Mouse (Mus musculus) intestine, postnatal 0 days (tissue): ENCODE results near the gene Fgfr2. TPM values are rescaled to one million over a fixed set of nuclear protein-coding genes. Genes with fewer than 3 reads are reported as not detected.

Experiments
- ATAC-seq: fragments of 200-750 bp; cut with Nextera tagmentation; 2 replicates; pipeline ENCODE4 v1.8.0; 2017; ENCODE audit warnings: mild to moderate bottlenecking, moderate TSS enrichment, moderate library complexity
- H3K27ac ChIP-seq: fragments of 300-500 bp; sonication (generic); 2 replicates; pipeline ENCODE4 v1.5.1; 2014; ENCODE audit warnings: mild to moderate bottlenecking, low read depth, low read length, moderate library complexity
- H3K27me3 ChIP-seq: fragments of 300-500 bp; sonication (generic); replicated peaks from 2 replicates; pipeline ENCODE4 v1.6.1; 2014; ENCODE audit warnings: low read length, mixed read lengths; ENCODE audit not compliant: control insufficient read depth, insufficient read depth
- H3K36me3 ChIP-seq: fragments of 300-500 bp; sonication (generic); 2 replicates; pipeline ENCODE4 v1.6.1; 2014; ENCODE audit warnings: mild to moderate bottlenecking, moderate library complexity; ENCODE audit not compliant: control insufficient read depth, insufficient read depth
- H3K4me1 ChIP-seq: fragments of 300-500 bp; sonication (generic); replicated peaks from 2 replicates; pipeline ENCODE4 v1.6.1; 2014; ENCODE audit warnings: antibody characterized with exemption, low read length, mixed read lengths; ENCODE audit not compliant: control insufficient read depth, insufficient read depth
- H3K4me2 ChIP-seq: fragments of 300-500 bp; sonication (generic); replicated peaks from 2 replicates; pipeline ENCODE4 v1.6.1; 2014; ENCODE audit warnings: low read depth, mild to moderate bottlenecking, moderate library complexity
- H3K4me3 ChIP-seq: fragments of 300-500 bp; sonication (generic); 2 replicates; pipeline ENCODE4 v1.5.1; 2014; ENCODE audit warnings: low read depth, low read length
- H3K9ac ChIP-seq: fragments of 300-500 bp; sonication (generic); 2 replicates; pipeline ENCODE4 v1.6.1; 2014; ENCODE audit warnings: mild to moderate bottlenecking, low read depth, low read length
- H3K9me3 ChIP-seq: fragments of 300-500 bp; sonication (generic); 2 replicates; pipeline ENCODE4 v1.6.1; 2016; ENCODE audit warnings: mixed run types; ENCODE audit not compliant: control insufficient read depth
- CTCF ChIP-seq: sonication (generic); IDR thresholded peaks from 2 replicates; pipeline ENCODE4 v1.5.1; 2016; ENCODE audit warnings: low read depth, mild to moderate bottlenecking, control low read depth, antibody characterized with exemption, moderate library complexity
- WGBS: fragments of 180-500 bp; shearing (Covaris S2); extraction: QIAGEN DNeasy Blood & Tissue Kit; methylation state at CpG from one replicate; pipeline ENCODE4 v1.1.7; 2014; 5-methylcytosine and 5-hydroxymethylcytosine counted together
- polyA plus RNA-seq: library from polyadenylated mRNA; unstranded; fragments of >200 nt; fragmentation: Nextera tagmentation; extraction: Ambion mirVana; gene quantifications from 2 replicates; pipeline ENCODE4 v1.2.1, GENCODE M21; 2015

Fgfr2 gene
- polyA plus RNA-seq, 1 experiment from 2014 or later: 29.5 TPM

GRCm38 (mm10) chr7:130894931-130895617 is 2228.1 kb downstream of the Fgfr2 start:
- ATAC-seq: no peak
- TF ChIP-seq CTCF: no peak
- no peak overlapping the region for H3K4me3 ChIP-seq
- no peaks in the 10 kb centered on the region for H3K27me3 ChIP-seq
- WGBS: 86% methylated on average over 9 of the region's 9 CpGs
- H3K27ac ChIP-seq: no peak overlapping the region
- no peak overlapping the region for H3K9ac ChIP-seq
- H3K4me2 ChIP-seq: no peak overlapping the region
- no peaks in the 10 kb centered on the region for H3K4me1 ChIP-seq
- H3K9me3 ChIP-seq: no peaks in the 10 kb centered on the region
- H3K36me3 ChIP-seq: peaks cover 34% of the 10 kb centered on the region

GRCm38 (mm10) chr7:130892973-130893372 is 2230.2 kb downstream of the Fgfr2 start:
- 77% methylated on average over 6 of the region's 6 CpGs for WGBS
- no peak for ATAC-seq

GRCm38 (mm10) chr7:130890871-130891270 is 2232.3 kb downstream of the Fgfr2 start:
- H3K27me3 ChIP-seq: no peaks in the 10 kb centered on the region
- ATAC-seq: no peak
- H3K27ac ChIP-seq: no peak overlapping the region
- 32% methylated on average over 2 of the region's 2 CpGs for WGBS
- TF ChIP-seq CTCF: no peak
- H3K9me3 ChIP-seq: no peaks in the 10 kb centered on the region
- no peak overlapping the region for H3K9ac ChIP-seq
- no peak overlapping the region for H3K4me3 ChIP-seq
- H3K36me3 ChIP-seq: peaks cover 29% of the 10 kb centered on the region
- H3K4me2 ChIP-seq: no peak overlapping the region
- H3K4me1 ChIP-seq: no peaks in the 10 kb centered on the region

More at GRCm38 (mm10) chr7:130892973-130893372, 2230.2 kb downstream of the Fgfr2 start:
- H3K4me3 ChIP-seq: no peak overlapping the region
- H3K36me3 ChIP-seq: peaks cover 34% of the 10 kb centered on the region
- H3K27ac ChIP-seq: no peak overlapping the region
- H3K9me3 ChIP-seq: no peaks in the 10 kb centered on the region
- no peaks in the 10 kb centered on the region for H3K4me1 ChIP-seq
- no peak for TF ChIP-seq CTCF
- H3K27me3 ChIP-seq: no peaks in the 10 kb centered on the region
- no peak overlapping the region for H3K4me2 ChIP-seq
- H3K9ac ChIP-seq: no peak overlapping the region

- no peaks in the 10 kb centered on the region for H3K27me3 ChIP-seq
- H3K36me3 ChIP-seq: peaks cover 27% of the 10 kb centered on the region
- ATAC-seq: no peak
- no peaks in the 10 kb centered on the region for H3K4me1 ChIP-seq
- 70% methylated on average over 3 of the region's 3 CpGs for WGBS
- no peak overlapping the region for H3K27ac ChIP-seq
- no peaks in the 10 kb centered on the region for H3K9me3 ChIP-seq
- no peak overlapping the region for H3K9ac ChIP-seq
- TF ChIP-seq CTCF: no peak
- no peak overlapping the region for H3K4me3 ChIP-seq
- H3K4me2 ChIP-seq: no peak overlapping the region
Observed at GRCm38 (mm10) chr7:130887946-130888345, 2235.2 kb downstream of the Fgfr2 start.

GRCm38 (mm10) chr7:130886246-130886645 is 2236.9 kb downstream of the Fgfr2 start:
- ATAC-seq: no peak
- no peak overlapping the region for H3K4me3 ChIP-seq
- WGBS: 70% methylated on average over 3 of the region's 3 CpGs

GRCm38 (mm10) chr7:130884161-130884560 is 2239.0 kb downstream of the Fgfr2 start:
- Histone ChIP-seq H3K27me3 (no peaks in the 10 kb centered on the region), H3K4me1 (no peaks in the 10 kb centered on the region), H3K4me2 (no peak overlapping the region), H3K27ac (no peak overlapping the region), H3K4me3 (no peak overlapping the region), H3K9ac (no peak overlapping the region), H3K9me3 (no peaks in the 10 kb centered on the region), H3K36me3 (peaks cover 29% of the 10 kb centered on the region)
- no peak for ATAC-seq
- no peak for TF ChIP-seq CTCF
- 81% methylated on average over 2 of the region's 2 CpGs for WGBS

More at GRCm38 (mm10) chr7:130886246-130886645, 2236.9 kb downstream of the Fgfr2 start:
- TF ChIP-seq CTCF: no peak
- Histone ChIP-seq H3K9ac (no peak overlapping the region), H3K4me1 (no peaks in the 10 kb centered on the region), H3K4me2 (no peak overlapping the region), H3K36me3 (peaks cover 29% of the 10 kb centered on the region), H3K9me3 (no peaks in the 10 kb centered on the region), H3K27ac (no peak overlapping the region), H3K27me3 (no peaks in the 10 kb centered on the region)

- Histone ChIP-seq H3K4me1 (no peaks in the 10 kb centered on the region; the same call in 1 of the 2 replicates), H3K4me2 (peak overlapping the region; percentile 66), H3K9me3 (no peaks in the 10 kb centered on the region), H3K27ac (no peak overlapping the region), H3K9ac (no peak overlapping the region), H3K4me3 (peak overlapping the region; percentile 90; the same call in 1 of the 2 replicates), H3K27me3 (no peaks in the 10 kb centered on the region), H3K36me3 (no peaks in the 10 kb centered on the region)
- ATAC-seq: no peak
- no peak for TF ChIP-seq CTCF
- 57% methylated on average over 3 of the region's 3 CpGs for WGBS
Observed at GRCm38 (mm10) chr7:130867256-130867655, 2255.9 kb downstream of the Fgfr2 start.
